Mouse (Mus musculus) frontal cortex, postnatal 10 days (tissue): Measurements from ENCODE around the gene Phlda3.

Experiments used
- DNase-seq, 2 experiments: peaks; one replicate each; pipeline ENCODE4 v3.0.0; 2022; ENCODE audit warnings: low spot score in 2 of 2, mixed read lengths in 1 of 2

Gene Phlda3

DNA sequence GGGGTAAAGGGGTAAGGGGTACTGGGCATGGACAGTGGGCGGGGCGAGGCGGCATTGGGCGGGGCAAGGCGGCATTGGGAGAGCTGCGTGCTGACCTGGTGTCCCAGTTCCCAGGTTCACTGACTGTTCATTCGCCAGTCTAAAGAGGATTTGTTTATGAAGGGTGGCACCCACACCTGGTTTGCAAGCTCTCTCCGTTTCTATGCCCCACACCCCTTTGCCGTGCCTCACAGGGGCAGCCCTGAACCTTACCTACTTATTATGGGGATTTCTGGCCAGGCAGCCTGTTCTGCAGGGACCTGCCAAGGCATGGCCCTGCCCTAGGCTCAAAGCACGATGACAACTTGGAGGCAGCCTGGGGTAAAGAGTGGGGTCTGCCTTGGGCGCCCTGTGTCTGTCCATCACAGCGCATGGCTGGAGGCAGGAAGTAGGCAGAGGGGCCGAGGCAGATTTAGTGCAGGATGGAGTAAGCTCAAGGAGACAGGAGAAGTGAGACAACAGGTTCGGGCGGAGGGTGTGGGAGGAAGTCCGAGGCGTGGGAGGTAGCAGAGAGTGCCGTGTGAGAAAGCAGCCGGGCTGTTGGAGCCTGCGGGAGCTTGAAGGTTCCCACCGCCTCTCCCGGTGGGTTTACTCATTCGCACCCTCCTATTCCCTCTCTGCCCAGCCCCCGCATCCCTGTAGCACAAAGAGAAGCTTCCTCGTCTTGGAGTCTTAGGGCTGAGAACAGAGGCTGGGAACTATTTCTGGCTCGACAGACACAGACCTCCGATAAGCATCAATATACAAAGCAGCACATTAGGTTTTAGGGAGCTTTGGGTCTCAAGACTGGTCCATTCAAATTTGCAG lies 27.7 kb downstream of the Phlda3 start:
- peak; percentile 27 to 54 for DNase-seq

DNA sequence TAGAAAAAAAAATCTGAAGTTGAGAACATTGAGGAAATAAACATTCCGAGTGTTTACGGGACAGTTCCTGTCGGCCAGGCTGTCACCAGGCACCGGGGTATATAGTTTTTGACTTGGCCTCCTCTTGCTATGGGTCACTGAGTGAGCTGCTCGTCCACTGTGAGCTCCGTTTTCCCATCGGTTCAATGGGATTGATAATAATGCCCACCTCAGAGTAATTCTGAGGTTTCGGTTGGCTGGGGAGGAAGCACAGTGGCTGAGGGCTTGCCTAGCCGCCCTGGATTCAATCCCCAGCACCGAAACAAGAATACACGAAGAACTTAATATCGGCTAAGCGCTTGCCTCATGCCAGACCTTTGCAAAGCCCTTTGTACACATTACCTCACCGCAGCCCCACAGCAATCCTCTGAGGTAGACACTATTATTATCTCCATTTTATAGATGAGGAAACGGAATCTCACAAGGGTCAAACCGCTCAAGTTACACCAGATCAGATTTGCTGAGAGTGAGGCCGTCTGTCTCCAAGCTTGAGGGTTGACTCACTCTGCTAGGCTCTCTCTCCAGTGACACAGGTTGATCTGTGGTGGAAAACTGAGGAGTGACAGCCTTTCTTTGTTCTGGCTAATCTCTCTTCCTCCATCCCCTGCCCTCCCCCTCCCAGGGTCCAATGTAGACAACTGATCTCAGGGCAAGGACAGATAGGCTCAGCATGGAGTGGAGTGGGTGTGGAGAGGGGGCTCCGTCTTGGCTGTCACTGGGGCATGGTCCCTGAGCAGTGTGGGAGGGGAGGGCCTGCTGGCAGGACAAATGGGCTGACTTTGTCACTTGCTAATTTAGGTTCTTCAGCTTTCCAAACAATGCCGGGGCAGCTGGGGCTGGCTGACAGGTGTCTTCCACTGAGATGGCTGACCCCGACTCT lies 28.6 kb downstream of the Phlda3 start:
- no peak for DNase-seq

DNA sequence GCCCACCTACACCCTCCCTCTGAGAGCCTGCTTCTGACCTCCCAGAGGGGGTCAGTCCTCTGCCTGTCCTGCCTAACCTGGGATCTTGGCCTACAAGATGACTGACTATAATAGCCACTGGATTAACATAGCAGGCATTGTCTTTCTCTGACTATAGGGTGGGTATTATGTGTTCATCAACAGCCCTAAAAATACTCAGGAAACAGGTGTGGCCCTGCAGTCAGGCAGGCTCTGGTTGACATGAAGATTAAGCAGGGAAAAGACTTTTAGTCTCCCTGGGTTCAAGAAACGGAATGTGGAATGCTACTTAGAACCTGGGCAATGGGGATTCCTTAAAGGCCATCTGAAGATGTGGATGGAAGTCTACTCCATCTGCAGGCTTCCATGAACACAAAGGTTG lies 32.6 kb downstream of the Phlda3 start:
- DNase-seq = no peak

DNA sequence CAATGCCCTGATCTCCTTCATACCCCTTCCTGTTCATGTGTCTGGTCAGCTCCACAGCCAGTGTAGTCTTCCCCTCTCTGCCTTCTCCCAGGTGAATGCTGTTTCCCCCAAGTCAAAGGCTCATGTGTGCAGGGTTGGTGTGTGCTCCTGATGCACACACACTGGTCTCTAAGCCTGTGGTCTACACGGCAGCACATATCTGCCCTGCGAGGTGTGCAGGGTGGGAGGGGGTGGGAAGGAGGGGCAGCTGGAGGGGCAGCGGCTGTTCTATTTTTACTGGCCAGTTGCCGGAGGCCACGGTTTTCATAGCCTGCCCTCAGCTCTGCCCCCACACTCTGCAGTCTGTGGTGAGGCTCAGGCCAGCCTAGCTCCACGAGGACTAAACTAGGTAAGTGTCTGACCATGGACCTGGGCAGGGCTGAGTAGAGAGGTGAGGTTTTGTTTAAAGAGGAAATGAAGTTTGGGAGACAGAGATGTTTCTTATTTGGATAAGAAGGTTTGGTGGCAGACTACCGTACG lies 33.2 kb downstream of the Phlda3 start:
- no peak for DNase-seq

- no peak for DNase-seq
Measured at GRCm38 (mm10) chr1:135800192-135800950, 34.5 kb downstream of the Phlda3 start.

GRCm38 (mm10) chr1:135807546-135807945 lies 41.6 kb downstream of the Phlda3 start:
- no peak for DNase-seq

GRCm38 (mm10) chr1:135810180-135810579 lies 44.3 kb downstream of the Phlda3 start:
- DNase-seq = no peak

DNA sequence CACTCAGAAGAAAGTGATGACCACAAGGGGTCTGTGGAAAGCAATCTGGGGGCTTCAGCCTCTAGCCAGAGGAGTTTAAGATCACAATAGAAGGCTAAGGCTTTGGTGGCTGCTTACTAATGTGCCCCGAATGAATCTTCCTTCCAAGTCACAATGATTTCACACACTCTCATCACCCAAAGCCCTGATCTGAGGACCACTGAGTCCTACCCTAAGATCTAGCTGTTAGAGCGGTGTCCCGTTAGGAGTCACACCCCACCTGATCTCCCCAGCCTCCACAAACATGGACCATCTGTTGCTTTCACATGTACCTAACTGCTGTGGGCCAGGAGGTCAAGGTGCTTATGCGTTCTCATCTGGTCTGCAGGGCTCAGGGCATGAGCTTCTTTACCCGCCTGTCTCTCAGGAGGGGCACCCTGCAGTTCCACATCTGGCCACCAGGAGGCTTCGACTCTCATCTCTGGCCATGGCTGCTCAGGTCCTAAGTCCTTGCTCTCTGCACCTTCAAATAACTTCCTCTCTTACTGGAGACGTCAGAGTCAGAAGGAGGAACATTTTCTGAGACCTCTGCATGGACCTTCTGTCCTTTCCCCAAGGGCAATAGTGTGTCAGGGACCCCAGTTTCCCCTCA lies 45.2 kb downstream of the Phlda3 start:
- peak in 1 of 2 experiments; percentile 72 for DNase-seq

DNA sequence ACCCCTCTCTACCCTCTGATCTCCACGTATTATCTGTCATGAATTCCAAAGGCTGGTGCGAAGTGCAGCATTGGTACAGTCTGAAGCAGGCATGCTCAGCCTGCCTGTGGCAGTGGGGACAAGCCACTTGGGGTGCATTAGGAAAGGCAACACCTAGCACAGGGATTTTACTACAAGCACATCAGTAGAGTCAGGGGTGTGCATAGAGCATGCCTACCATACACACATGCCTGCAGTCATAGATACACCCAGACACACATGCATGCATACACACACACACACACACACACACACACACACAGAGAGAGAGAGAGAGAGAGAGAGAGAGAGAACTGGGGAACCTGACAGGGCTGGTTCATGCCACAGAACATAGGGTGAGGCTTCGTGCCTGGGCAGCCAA lies 46.3 kb downstream of the Phlda3 start:
- DNase-seq = no peak

DNA sequence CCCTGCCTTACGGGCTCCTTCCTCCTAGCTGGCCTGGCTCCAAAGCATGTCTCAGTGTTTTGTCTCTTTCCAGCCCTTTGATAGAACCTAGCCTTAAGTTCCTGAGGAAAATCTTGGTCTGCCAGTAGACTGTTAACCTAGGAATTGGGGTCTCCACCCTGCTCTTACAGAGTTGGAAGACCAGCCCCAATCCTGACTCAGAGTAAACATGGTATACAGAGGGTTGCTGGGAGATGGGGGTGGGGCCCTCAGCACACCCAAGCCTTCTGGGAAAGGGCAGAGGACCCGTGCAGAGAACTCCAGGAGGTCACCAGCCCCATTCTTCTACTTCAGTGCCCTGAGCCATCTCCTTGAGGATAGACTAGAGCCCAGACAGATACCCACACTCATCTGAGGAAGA lies 46.7 kb downstream of the Phlda3 start:
- no peak for DNase-seq

- DNase-seq = no peak
Measured at GRCm38 (mm10) chr1:135813071-135813470, 47.2 kb downstream of the Phlda3 start.

- DNase-seq = no peak
Measured at GRCm38 (mm10) chr1:135813687-135814395, 47.9 kb downstream of the Phlda3 start.

GRCm38 (mm10) chr1:135814531-135814930 lies 48.6 kb downstream of the Phlda3 start:
- DNase-seq = no peak

DNA sequence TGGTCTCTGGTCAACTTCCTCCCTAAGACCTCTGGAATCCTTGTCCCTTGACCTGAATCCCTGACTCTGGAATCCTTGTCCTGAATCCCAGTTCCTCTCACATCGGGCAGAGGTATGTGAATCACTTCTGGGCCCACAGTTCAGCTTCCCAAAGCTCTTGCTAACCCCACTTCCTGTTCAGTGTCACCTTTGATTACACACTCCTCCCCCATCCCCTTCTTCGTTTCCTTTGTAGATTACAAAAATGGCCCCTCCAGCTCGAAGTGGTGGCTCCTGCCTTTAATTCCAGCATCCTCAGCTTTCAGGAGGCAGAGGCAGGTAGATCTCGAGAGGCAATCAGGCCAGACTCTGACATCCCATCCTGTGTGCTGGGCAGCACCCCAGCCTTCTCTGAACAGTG lies 51.7 kb downstream of the Phlda3 start:
- no peak for DNase-seq

DNA sequence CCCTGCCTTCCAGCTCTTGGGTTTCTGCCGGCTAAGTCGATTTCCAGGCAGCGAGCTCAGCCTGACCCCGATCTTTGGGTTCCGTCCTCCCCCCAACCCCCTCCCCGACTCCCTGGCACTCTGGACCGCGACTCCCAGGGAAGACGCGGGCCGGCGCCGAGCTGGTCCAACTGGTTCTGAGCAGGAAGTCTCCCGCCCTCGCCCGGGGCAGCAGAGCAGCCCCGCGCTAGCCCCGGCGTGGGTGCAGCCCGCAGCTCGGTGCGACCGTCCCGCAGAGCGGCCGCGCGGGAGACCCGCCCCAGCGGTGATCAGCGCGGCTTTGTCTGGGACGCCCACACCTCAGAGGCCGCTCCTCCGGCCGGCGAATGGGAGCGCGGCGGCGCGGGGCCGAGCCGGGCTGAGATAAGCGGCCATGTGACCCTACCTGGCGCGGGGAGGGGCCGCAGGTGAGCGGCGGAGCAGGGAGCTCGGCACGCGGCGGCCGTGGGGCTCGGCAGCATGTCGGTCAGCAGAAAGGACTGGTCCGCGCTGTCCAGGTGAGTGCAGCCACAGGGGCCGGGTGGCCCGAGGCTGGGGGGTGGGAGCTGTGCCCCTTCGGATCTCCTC lies 52.7 kb downstream of the Phlda3 start, which contains the start of gene Lad1:
Lad1 (plus strand) TSS at position 118 of the 606 bp plus-strand sequence.
- DNase-seq = no peak
